Mouse (Mus musculus): Measurements from ENCODE around the gene Tmem186.
A peak's percentile ranks its signal among the peaks of the same experiment; 100 is the strongest.

Tmem186 gene

DNA sequence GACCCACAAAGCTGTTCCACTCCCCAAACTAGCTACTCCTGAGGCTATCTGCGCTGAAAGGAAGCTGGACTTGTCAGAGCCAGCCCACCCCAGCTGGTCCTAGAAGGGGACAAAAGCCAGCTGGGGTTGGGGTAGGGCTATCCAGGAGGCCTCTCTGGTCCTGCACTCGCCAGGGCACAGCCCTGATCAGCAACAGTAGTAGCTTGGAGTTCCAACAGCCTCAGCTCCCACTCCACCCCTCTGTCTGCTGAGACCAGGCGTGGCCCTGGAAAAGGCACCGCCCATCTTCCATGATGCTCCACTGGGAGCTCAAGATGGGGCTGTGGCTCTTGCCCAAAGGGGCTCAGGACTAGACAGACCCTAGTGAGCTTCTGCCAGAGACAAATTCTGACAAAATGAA is 30.3 kb upstream of the Tmem186 start:
- DNase-seq (ENCODE audit: inconsistent age in 2 of 2, low spot score in 1 of 2), result peak in 1 of 2 experiments; percentile 68

DNA sequence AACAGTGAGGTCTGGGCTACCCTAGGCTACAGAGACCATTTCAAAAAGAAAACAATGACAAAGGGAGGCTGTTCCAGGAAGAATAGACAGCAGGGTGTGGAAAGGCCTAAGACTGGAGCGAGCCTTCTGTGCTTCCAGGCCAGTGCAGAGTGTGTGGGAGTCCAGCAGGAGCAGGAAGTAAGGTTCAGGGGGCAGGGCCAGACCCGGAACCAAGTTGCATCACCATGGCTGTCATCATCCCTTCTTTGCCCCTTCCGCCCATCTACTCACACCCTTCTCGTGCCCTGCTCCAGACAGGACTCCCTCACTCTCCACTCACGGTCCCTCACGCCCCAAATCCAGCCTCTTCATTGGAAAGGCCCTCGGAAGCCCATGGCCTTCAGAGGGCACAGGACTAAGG is 29.7 kb upstream of the Tmem186 start:
- DNase-seq (ENCODE audit: inconsistent age in 2 of 2, low spot score in 1 of 2), result peak in 1 of 2 experiments; percentile 67

DNA sequence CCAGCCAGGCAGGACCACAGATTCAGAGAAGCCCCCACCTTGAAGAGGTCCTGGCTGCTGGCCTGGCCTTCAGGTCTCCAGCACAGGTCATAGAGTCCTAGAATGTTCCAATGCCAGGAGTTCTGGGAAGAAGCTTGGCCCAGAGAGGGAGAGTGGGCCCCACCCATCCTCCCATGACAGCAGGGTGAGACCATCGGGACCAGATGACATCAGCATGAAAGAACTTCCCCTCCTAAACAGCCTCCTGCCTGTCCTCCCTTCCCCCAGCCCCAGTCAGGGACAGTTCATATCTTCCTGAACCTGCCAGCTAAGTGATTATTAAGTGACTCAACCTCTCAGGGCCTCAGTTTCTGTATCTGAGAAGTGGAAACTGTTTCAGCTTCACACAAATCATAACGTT is 28.9 kb upstream of the Tmem186 start:
- DNase-seq (ENCODE audit: inconsistent age in 2 of 2, low spot score in 1 of 2), result peak; percentile 80 to 88

DNA sequence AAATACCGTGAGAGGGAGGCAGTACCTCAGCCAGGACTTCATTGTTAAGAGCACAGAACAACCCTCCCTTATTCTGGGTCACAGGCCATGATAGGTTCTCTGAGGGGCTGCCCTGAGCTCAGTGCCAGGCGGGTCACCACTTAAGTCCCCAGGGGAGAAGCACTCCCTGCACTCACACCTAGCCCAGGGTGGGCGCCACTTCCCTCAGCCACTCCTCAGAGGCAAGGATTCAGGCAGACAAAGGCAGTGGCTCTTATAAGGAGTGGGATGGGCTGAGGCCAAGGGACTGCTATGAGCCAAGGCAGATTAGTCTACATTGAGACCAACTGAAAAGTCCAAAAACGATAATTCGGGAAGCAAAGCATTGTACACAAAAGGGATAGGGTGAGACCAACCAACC is 27.9 kb upstream of the Tmem186 start:
- peak in 1 of 2 experiments; percentile 45 for DNase-seq (ENCODE audit: inconsistent age in 2 of 2, low spot score in 1 of 2)

DNA sequence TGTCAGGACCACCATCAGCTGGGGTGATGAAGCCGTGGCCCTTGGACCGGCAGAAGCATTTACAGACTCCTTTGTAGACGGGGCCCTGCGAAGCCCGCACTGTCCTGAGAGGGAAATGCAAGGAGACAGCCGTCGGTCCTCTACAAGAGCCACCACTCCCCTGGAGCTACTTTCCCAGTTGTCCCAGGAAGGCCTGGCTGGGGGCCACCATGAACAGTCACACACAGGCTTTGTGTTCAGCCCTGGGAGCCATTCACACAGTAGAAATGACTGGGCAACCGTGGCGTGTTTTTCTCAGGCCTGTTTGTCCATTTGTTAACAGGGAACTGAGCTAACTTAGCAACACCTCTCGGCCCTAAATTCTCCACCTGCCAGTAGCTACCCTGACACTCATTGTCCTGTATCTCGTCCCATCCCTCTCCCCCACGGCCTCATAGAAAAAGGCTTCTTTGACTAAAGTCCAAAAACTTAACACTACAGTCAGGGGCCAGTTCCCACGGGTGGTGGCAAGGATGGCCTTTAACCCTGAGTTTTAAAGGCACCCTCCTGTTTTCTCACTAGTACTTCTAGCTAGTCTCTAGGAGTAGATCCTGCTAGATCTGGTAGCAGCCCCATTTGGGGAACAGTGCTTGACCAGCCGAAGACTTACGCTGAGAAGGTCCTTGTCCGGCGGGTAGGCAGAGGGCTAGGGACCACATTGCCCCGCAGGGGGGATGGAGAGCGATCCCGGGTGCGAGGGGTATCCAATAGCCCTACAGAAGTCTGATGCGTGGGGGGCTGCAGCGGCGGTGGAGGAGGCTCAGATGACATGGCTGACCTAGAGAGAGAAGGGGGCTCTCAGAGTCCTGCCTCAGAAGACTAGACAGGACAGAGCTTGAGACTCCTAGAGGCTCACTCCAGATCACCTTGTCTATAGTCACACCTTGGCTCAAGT is 26.4 kb upstream of the Tmem186 start:
- no peak for DNase-seq (ENCODE audit: inconsistent age in 2 of 2, low spot score in 1 of 2)

DNA sequence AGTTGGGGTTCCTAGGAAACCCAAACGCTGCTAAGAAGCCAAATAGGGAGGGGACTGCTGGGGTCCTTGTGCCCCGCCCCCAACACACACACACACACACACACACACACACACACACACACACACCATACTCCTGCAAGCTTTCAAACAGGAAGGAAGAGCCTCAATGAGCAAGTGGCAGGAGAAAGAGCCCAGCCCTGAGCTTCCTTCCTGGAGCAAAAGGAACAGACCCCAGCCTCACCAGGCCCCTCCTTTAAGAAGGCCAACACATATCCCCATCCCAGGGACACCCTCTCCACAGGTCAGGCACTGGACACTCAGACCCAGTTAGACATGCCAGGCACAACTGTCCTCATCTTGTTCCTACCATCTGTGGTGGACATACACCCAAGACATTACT is 25.5 kb upstream of the Tmem186 start:
- DNase-seq (ENCODE audit: inconsistent age in 2 of 2, low spot score in 1 of 2), result peak in 1 of 2 experiments; percentile 47

DNA sequence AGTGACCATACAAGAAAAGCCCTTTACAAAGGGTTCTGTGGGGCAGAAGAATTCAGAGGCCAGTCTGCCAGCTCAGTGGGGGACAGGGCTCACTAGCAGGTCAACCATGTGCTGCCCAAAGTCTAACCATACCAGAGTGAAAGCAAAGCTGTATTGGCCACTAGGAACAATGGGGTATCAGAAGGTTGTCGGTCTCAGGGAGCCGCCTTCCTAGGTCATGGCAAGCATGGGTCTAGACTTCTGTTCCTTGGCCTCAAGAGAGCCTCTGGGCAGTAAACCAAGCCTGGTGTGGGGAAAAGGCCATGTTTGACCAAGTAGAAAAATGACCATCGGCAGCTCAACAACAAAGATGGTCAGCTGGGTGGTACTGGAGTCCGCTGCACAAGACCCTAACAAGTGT is 21.3 kb upstream of the Tmem186 start:
- DNase-seq (ENCODE audit: inconsistent age in 2 of 2, low spot score in 1 of 2), result peak; percentile 31 to 79

DNA sequence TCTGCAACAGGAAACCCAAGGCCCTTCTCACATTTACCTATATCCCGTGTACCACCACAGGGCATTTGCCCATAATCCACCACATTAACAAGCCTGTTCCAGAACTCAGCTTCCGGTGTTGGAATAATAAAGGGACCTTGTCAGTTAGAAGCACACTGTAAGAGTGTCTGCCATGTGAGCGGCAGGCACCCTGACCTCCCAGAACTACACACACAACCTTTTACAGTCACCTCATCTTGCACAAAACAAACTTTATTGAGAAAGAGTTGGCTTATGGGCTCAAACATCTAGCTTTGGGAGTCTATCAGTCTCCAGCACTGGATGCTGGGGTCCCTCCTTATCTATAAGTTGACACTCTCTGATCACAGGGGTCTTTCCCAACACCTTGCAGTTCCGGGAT is 20.8 kb upstream of the Tmem186 start:
- no peak for DNase-seq (ENCODE audit: inconsistent age in 2 of 2, low spot score in 1 of 2)

DNA sequence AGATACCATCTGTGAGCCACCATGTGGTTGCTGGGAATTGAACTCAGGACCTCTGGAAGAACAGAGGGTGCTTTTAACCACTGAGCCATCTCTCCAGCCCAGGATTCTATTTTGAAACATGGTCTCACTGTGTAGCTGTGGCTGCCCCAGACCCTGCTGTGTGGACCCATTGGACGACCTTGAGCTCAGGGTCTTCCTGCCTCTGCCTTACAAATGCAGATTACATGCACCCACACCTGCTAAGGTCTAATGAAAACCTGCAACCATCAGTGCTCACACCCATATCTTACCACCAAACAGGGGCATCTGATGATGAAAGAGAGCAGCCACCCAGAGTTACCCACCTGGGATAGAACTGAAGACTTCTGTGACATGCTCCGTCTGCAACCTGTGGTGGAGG is 18.7 kb upstream of the Tmem186 start:
- no peak for DNase-seq (ENCODE audit: inconsistent age in 2 of 2, low spot score in 1 of 2)

DNA sequence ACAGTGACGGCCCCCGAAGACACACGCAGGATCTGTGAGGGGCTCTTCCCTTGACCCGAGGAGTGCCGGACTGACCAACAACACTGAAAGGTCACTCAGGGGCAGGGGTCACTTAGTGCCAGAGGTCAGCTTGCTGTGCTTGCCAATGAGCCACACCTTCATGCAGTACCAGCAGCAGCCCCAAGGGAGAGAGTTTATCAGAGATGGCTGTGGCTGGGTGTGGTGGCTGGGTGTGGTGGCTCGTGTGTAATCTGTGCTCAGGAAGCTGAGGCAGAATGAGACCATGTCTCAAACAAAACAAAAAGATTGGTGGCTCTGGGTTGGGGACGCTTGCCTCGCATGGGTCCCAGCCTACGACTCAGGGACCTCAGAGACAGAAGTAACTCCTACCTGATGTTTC is 18.1 kb upstream of the Tmem186 start:
- DNase-seq (ENCODE audit: inconsistent age in 2 of 2, low spot score in 1 of 2), result no peak

DNA sequence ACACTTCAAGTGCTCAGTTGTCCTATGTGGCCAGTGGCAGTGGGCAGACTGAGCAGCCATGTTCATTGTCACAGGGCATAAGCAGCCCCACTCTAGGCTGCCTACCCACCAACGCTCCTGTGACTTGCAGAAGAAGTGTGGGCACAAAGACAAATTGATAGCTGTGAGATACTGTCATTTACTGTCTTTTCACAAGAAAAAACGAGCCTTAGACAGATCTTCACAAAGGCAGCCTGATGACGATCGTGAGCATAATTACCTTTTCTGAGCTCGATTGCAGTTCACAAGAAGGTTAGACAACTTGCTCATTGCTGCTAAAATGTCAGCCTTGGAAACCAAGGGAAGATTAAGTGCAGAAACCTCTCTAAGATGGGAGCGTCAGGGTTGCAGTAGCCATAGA is 17.6 kb upstream of the Tmem186 start:
- DNase-seq (ENCODE audit: inconsistent age in 2 of 2, low spot score in 1 of 2), result no peak

DNA sequence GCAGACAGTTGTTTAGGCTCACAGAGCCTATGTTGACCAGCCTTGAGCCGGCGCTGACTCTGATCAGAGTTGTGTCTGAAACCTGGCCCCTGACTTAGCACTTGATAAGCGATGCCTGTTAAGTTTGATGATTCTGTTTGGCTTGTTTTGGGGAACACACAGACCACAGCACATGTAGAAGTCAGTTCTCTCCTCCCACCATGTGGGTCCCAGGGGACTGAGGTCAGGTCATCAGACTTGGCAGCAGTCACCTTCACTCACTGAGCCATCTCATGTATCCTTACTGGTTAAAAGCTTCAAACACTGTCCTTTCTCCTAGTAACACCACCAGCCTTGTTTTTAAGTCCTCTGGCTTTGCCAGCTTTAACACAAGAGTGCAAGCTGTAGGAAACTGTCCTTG is 12.5 kb upstream of the Tmem186 start:
- no peak for DNase-seq (ENCODE audit: inconsistent age in 2 of 2, low spot score in 1 of 2)

DNA sequence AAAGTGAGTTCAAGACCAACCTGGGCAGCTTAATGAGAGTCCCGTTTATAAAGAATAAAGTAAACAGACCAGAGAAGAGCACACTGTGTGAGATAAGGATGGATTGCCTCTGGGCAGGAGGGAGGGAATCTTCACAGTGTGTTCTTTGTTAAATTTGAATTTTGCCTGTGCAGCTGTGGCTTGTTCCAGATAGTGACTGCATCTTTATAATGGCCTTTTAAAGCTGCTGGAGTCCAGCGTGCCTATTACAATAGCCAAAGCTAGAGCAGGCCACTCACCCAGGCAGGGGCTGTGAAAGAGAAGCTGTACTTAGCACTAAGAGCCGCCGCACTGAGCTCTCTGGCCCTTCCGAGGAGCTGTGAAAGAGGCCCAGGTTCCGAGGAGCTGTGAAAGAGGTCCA is 8.0 kb upstream of the Tmem186 start:
- no peak for DNase-seq (ENCODE audit: inconsistent age in 2 of 2, low spot score in 1 of 2)

DNA sequence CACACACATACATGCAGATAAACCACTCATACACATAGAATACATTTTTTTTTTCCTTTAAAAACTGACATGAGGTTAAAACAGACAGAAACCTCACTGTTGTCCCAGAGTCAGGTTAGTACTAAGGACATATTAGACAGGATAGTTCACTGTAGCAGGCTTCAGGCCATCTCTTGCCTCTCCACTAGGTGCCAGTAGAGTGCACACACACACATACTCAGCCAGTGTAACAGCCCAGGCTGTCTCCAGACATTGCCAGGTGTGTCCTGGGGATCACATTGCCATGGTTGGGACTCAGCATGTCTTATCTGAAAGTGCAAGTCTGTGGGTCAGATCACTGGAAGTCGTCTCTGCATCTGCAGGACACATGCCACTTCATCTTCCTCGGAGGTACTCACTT is 6.3 kb upstream of the Tmem186 start:
- peak; percentile 40 to 78 for DNase-seq (ENCODE audit: inconsistent age in 2 of 2, low spot score in 1 of 2)

DNA sequence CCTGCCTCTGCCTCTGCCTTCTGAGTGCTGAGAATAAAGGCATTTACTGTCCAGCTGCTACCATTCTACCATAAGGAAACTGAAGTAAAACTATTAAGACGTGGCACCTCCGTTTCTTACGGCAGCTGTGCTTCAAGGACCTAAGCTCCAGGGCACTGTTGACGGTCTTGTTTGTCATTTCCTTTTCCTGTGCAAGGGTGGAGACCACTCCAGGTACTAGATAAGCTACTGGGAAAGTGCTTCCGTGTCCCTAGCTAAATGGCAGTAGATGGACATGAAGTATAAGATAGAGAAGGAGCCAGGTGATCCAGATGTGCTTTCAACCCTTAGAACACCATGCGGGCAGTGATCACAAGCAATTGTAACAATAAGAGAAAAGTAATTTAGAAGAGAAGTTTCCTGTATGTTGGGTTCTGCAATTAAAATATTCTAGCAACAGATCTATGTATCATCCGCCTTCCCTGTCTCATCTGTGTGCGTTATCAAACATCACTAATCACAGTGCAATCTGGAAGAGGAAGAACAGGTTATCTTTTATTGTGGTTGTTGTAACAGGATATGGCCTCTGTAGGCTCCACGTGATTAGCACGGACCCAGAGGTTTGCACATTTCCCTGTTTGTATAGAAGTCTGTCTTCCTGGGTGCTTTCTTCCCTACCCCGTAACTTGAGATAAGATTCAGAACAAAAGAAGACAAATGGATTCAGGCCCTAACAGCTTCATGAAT is 2.1 kb upstream of the Tmem186 start:
- no peak for DNase-seq (ENCODE audit: inconsistent age in 2 of 2, low spot score in 1 of 2)

DNA sequence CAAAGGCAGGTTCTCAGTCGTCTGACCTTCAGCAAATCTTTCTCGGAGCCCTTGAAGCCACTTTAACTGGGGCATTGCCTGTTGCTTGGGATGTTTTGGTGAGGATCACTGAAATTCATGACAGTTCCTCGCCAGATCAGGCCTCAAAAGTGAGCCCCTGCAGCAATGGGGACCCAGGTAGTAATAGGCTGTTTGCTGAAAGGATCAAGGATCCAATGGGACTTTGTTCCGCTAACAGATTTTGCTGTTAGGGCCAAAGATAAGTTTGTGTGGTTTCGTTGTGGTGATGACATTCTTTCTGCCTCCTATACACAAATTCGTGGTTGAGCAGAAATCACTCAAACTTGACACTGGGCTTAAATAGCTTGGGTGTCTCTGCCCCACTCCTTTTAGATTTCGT is 619 bp upstream of the Tmem186 start:
- DNase-seq (ENCODE audit: inconsistent age in 2 of 2, low spot score in 1 of 2), result no peak

DNA sequence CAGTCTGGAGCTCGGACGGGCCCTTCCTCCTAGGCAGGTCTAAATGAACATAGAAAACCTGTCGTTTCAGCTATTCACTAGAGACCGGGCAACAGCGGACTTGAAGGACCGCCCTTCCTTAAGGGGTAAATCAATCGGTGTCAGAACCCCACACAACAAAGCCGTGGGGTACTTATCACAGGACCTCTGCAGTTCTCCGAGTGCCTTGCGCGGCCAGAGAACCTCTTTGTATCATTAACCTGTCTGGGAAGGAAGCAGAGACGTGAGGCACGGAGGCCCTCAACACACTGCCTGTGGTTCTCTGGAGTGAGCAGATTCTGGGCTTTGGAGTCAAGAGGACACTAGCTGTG is 670 bp downstream of the Tmem186 start:
- no peak for DNase-seq (ENCODE audit: inconsistent age in 2 of 2, low spot score in 1 of 2)

DNA sequence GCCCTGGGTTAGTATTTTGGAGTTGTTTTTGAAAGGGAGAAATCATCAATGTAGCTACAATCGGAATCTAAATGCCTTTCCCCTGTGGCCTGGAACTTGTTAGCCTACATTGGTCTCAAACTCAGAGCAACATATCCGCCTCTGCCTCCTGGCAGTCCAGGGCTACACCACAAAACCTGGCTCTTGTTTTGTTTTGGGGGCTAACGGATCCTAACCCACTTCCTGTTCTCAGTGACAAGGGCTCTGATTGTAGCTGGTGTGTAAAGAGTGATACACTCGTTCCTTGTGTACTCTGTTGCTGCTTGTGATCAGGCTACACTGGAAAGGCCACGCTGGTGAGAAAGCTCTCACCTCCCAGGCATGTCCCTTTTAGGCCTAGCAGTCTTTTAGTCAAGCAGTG is 6.1 kb downstream of the Tmem186 start:
- no peak for DNase-seq (ENCODE audit: inconsistent age in 2 of 2, low spot score in 1 of 2)

DNA sequence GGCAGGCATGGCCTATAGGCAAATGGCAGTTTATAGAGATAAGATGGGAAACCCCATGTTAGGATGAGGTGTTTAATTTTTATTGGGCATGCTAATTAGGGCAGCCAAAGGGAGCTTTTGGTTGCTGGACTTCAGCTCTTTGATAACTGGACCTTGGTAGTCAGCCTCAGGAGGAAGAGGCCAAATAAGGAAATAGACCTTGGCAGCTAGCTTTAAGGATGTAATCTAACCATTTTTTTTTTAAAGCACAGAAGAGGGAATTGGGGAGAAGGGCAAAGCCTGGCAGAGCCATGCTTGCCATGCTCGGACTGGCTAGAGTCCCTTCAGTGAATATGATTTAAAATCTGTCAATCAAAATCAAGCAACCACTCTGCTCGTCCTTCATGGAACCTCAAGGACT is 7.1 kb downstream of the Tmem186 start:
- DNase-seq (ENCODE audit: inconsistent age in 2 of 2, low spot score in 1 of 2), result peak in 1 of 2 experiments; percentile 59

DNA sequence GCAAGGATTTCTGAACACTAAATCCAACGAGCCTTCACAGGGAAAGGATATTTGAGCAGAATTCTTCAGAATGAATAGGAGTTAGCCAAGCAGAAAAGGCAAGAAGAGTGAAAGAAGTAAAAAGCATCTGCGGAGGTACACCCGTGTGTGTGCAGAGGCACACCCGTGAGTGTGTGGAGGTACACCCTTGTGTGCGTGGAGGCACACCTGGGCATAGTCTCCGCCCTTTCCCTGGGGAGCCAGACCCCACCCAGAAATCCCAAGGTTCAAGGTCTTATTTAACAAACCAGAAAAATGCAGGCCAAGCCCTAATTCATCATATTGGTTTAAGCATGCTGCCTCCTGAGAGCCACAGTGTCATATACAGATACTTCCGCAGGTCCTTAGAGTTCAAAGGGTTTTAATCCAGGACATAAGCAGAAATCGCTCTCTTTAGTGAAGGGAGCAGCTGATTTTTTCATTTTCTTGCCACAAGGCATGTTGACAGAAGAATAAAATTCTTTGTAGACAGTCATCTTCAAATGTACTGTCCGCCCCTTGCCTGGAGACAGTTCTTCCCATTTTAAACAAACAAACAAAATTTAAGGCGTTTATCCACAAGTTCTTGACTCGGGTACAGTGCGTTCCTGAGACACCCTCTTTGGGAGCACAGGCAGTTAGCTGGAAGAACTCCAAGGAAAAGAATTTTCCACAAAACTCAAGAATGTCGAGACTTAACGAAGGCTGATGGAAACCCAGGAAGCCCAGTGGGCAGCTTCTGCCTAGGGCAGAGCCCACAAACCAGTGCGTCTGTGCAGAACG is 17.0 kb downstream of the Tmem186 start:
- DNase-seq (ENCODE audit: inconsistent age in 2 of 2, low spot score in 1 of 2), result no peak

DNA sequence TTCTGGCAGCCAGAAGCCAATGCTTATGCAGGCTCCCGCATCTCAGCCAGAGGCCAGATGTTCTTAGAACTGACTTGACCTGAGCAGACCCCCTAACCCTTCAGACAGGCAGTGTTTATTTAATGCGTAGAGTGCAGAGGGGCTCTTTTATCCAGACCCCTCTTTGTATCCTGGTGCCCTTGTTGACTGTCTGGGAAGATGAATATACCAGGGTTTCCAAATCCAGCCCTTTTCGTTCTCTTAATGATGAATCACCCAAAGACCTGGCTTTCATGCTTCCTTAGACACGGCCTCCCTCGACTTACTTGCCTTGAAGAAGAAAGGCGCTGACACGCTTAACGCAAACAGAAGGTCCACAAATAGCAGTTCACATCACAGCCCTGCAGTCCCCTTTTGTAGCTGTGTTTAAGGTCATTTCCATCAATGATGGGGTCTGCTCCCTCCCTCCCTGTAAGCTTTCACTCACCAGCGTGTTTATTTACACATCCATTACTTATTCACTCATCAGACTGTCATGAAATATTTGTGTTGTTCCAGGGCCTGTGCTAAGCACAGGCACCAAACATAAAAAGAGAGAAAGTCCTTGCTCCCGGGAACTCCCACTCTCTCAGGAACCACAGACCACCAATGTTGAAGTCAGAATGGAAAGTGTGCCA is 17.7 kb downstream of the Tmem186 start:
- DNase-seq (ENCODE audit: inconsistent age in 2 of 2, low spot score in 1 of 2), result no peak

Data from adrenal gland, adult (tissue).